In the genomic region with DNA sequence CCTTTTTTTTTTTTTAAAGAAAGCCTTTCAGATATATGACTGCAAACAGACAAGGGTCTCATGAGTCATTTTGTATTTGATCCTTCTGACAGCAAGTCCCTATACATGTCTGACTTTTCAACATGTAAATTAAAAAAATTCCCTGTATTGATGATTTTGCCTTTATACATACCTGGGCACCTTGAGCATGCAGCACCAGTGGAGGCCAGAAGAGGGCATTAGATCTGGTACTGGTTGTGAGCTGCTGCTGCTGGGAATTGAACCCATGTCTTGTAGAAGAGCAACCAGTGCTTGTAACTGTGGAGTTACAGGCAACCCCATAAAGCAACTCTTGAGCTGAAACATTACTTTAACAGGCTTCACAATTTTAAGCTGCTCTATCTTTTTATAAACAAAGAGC, we compare ENCODE assay signal across 11 mouse cellular contexts. TPM values are rescaled to one million over a fixed set of nuclear protein-coding genes. Genes with fewer than 3 reads are reported as not detected.
DNase-seq lines count a peak whose midpoint lies in the region; ATAC-seq and TF ChIP-seq lines count a peak whose summit lies in the region.
"Had no signal": no experiment of that assay in that cellular context is flagged by ENCODE, and none has a peak within 500 bp of the region (broad histone marks: within the 10 kb centered on the region; RNA-seq: fewer than 3 reads in every experiment).

No protein-coding gene starts in this region.

- H3K9me3 ChIP-seq in lung, embryonic 14.5 days (ENCODE audit: low read depth, low read length): no peaks in the 10 kb centered on the region
- H3K9me3 ChIP-seq in G1E (replicated peaks): no peaks in the 10 kb centered on the region
- H3K9me3 ChIP-seq in limb, embryonic 10.5 days (replicated peaks): no peaks in the 10 kb centered on the region
- H3K9me3 ChIP-seq: embryonic facial prominence, embryonic 10.5 days; lung, embryonic 15.5 days had no signal

- no peaks in the 10 kb centered on the region for H3K4me1 ChIP-seq in lung, embryonic 14.5 days (ENCODE audit: insufficient read depth)
- H3K4me1 ChIP-seq in G1E (ENCODE audit: insufficient read depth, low read depth, low read length): peaks cover 14% of the 10 kb centered on the region
- H3K4me1 ChIP-seq in limb, embryonic 10.5 days: no peaks in the 10 kb centered on the region
- H3K4me1 ChIP-seq: embryonic facial prominence, embryonic 10.5 days; lung, embryonic 15.5 days had no signal

- intact Hi-C loops in gastrocnemius, postnatal 14 days (cut with DNase I; ENCODE audit: low total_unique reads): no loop called here

- ATAC-seq in lung, embryonic 14.5 days (ENCODE audit: insufficient read depth): no peak
- ATAC-seq in G1E (ENCODE audit: extremely low read depth, insufficient number of reproducible peaks, low FRiP score, poor library complexity, severe bottlenecking): no peak

- no peaks in the 10 kb centered on the region for H3K36me3 ChIP-seq in lung, embryonic 14.5 days (ENCODE audit: insufficient read depth)
- H3K36me3 ChIP-seq in G1E (replicated peaks): peaks cover 25% of the 10 kb centered on the region
- no peaks in the 10 kb centered on the region for H3K36me3 ChIP-seq in limb, embryonic 10.5 days
- H3K36me3 ChIP-seq: embryonic facial prominence, embryonic 10.5 days; lung, embryonic 15.5 days had no signal

- no peak overlapping the region for H3K9ac ChIP-seq in lung, embryonic 14.5 days
- H3K9ac ChIP-seq: lung, embryonic 15.5 days had no signal

- H3K27me3 ChIP-seq in lung, embryonic 14.5 days (ENCODE audit: insufficient read depth, low read length): no peaks in the 10 kb centered on the region
- no peaks in the 10 kb centered on the region for H3K27me3 ChIP-seq in G1E (ENCODE audit: insufficient read depth, low read length)
- no peaks in the 10 kb centered on the region for H3K27me3 ChIP-seq in limb, embryonic 10.5 days (ENCODE audit: low read depth, poor library complexity, severe bottlenecking)
- H3K27me3 ChIP-seq: lung, embryonic 15.5 days had no signal

- no peak overlapping the region for H3K4me3 ChIP-seq in lung, embryonic 14.5 days (ENCODE audit: low read depth, low read length)
- H3K4me3 ChIP-seq in G1E (ENCODE audit: low read depth, low read length): no peak overlapping the region
- H3K4me3 ChIP-seq in limb, embryonic 10.5 days: no peak overlapping the region
- H3K4me3 ChIP-seq: embryonic facial prominence, embryonic 10.5 days; lung, embryonic 15.5 days had no signal

- TF ChIP-seq CTCF in lung, embryonic 14.5 days (IDR thresholded peaks at IDR 0.05; ENCODE audit: low read depth): peak; percentile 24; the same call in 1 of the 2 replicates
- TF ChIP-seq CTCF in G1E (IDR thresholded peaks at IDR 0.05; ENCODE audit: low read depth, low read length): 0 out of 2 replicates have a peak, but pooled peaks have one; percentile 16

- DNase-seq in lung, embryonic 14.5 days: no peak
- DNase-seq in lung, postnatal 14 days: no peak
- DNase-seq in G1E (ENCODE audit: low spot score): no peak
- peak; percentile 58 for DNase-seq in induced T-regulatory cell, adult 2 months (ENCODE audit: low read depth)
- DNase-seq in thymus, postnatal 14 days: peak; percentile 54
- DNase-seq in limb, embryonic 10.5 days (ENCODE audit: low spot score): no peak
- no peak for DNase-seq in gastrocnemius, postnatal 14 days
- DNase-seq: adrenal gland, postnatal 25 days; heart, postnatal 36 days had no signal

- H3K27ac ChIP-seq in lung, embryonic 14.5 days (ENCODE audit: low read depth): no peak overlapping the region
- no peak overlapping the region for H3K27ac ChIP-seq in limb, embryonic 10.5 days
- H3K27ac ChIP-seq: embryonic facial prominence, embryonic 10.5 days; lung, embryonic 15.5 days had no signal

- H3K4me2 ChIP-seq in lung, embryonic 14.5 days: no peak overlapping the region
- H3K4me2 ChIP-seq: lung, embryonic 15.5 days had no signal

RNA-seq across cellular contexts. Expression of a gene that starts 20.1 kb away (rescaled TPM):
- 12.2 and 13.2 TPM in 2 replicates for polyA plus RNA-seq in lung, embryonic 14.5 days (2014; fragmentation: Nextera tagmentation; extraction: Ambion mirVana)
- total RNA-seq in G1E (2014; fragmentation: Nextera tagmentation) (38.2 and 44.5 TPM in 2 replicates), G1E (2017) (38.2 and 42.2 TPM in 2 replicates)
- polyA plus RNA-seq in G1E (2012): 12.0 and 12.6 TPM in 2 replicates
- 8.0 and 9.8 TPM in 2 replicates for polyA plus RNA-seq in limb, embryonic 10.5 days (2016; fragmentation: Nextera tagmentation; extraction: Ambion mirVana)
- 10 to 100 TPM; 18.2 to 19.0 TPM for total RNA-seq in gastrocnemius, postnatal 14 days (2021)

RNA-seq across cellular contexts. Expression of a gene that starts 20.3 kb away (rescaled TPM):
- polyA plus RNA-seq in lung, embryonic 14.5 days (2014; fragmentation: Nextera tagmentation; extraction: Ambion mirVana): 45.7 and 45.8 TPM in 2 replicates
- total RNA-seq in G1E (2014; fragmentation: Nextera tagmentation) (156 and 166 TPM in 2 replicates), G1E (2017) (92.7 and 94.1 TPM in 2 replicates)
- polyA plus RNA-seq in G1E (2012): 8.2 and 8.4 TPM in 2 replicates
- polyA plus RNA-seq in limb, embryonic 10.5 days (2016; fragmentation: Nextera tagmentation; extraction: Ambion mirVana): 45.3 and 50.5 TPM in 2 replicates
- total RNA-seq in gastrocnemius, postnatal 14 days (2021): 10 to 100 TPM; 14.5 to 15.3 TPM

Comparison
In these comparisons a context has a peak if more than half of its experiments do, and no peak if none do; other contexts are left out.
1. DNase-seq: peak in induced T-regulatory cell, adult 2 months (single experiment) and thymus, postnatal 14 days (single experiment); none in lung, embryonic 14.5 days (single experiment), lung, postnatal 14 days (single experiment), G1E (single experiment), limb, embryonic 10.5 days (single experiment) and gastrocnemius, postnatal 14 days (single experiment).